Mouse (Mus musculus) layer of hippocampus, postnatal 10 days (tissue): ENCODE results near the gene Clpp. TPM values are rescaled to one million over a fixed set of nuclear protein-coding genes. Genes with fewer than 3 reads are reported as not detected.
A peak's percentile ranks its signal among the peaks of the same experiment; 100 is the strongest.

Source experiments
- DNase-seq, 2 experiments: peaks; one replicate each; pipeline ENCODE4 v3.0.0; 2021; ENCODE audit warnings: low spot score in 2 of 2
- total RNA-seq, 2 experiments: library from RNA; stranded (reverse); gene quantifications; 2 replicates each; pipeline ENCODE4 v1.2.3; 2021

Clpp gene
- total RNA-seq, 2 experiments from 2014 or later: 55.7 to 56.0 TPM

GRCm38 (mm10) chr17:57029691-57030090, 39.6 kb downstream of the Clpp start:
- no peak for DNase-seq

GRCm38 (mm10) chr17:57030931-57031660, 41.0 kb downstream of the Clpp start, which contains the start of gene Khsrp:
Khsrp (minus strand) TSS chr17:57031522.
- DNase-seq: peak; percentile 44 to 72

GRCm38 (mm10) chr17:57031661-57032420, 41.7 kb downstream of the Clpp start:
- peak; percentile 98 for DNase-seq

GRCm38 (mm10) chr17:57032854-57033253, 42.7 kb downstream of the Clpp start:
- no peak for DNase-seq

GRCm38 (mm10) chr17:57038978-57039377, 48.9 kb downstream of the Clpp start:
- no peak for DNase-seq

GRCm38 (mm10) chr17:57041554-57041953, 51.4 kb downstream of the Clpp start, which contains the start of gene Slc25a41:
Slc25a41 (minus strand) TSS chr17:57041654.
- no peak for DNase-seq

Other genes starting within 250 kb of the Clpp start
- 1 to 10 TPM; 1.6 to 2.3 TPM for gene Nrtn, start 232.8 kb upstream of the Clpp start, total RNA-seq
- 10 to 100 TPM; 66.7 to 72.0 TPM for gene Dus3l, start 225.5 kb upstream of the Clpp start, total RNA-seq
- gene Prr22, start 220.1 kb upstream of the Clpp start, total RNA-seq: under 1 TPM; 0.27 to 0.71 TPM
- gene Rfx2, start 159.3 kb upstream of the Clpp start, total RNA-seq: 1 to 10 TPM; 4.1 to 4.4 TPM
- gene Acsbg2, start 115.9 kb upstream of the Clpp start, total RNA-seq: not detected
- gene 1700061G19Rik, start 114.8 kb upstream of the Clpp start, total RNA-seq: under 1 TPM; 0.11 to 0.39 TPM
- 10 to 100 TPM; 68.7 to 72.0 TPM for gene Mllt1, start 54.9 kb upstream of the Clpp start, total RNA-seq
- not detected for gene Acer1, start 8.2 kb upstream of the Clpp start, total RNA-seq
- gene Alkbh7, start 7.0 kb downstream of the Clpp start, total RNA-seq: 10 to 100 TPM; 27.8 to 34.0 TPM
- not detected for gene Pspn, start 9.7 kb downstream of the Clpp start, total RNA-seq
- gene Gtf2f1, start 21.0 kb downstream of the Clpp start, total RNA-seq: 10 to 100 TPM; 45.0 to 47.4 TPM
- under 1 TPM in 1 of 2 experiments, not detected in 1; 0.41 TPM for gene Gm17949, start 21.2 kb downstream of the Clpp start, total RNA-seq
- 100 to 1,000 TPM; 105 to 116 TPM for gene Khsrp, start 41.2 kb downstream of the Clpp start, total RNA-seq
- gene Slc25a41, start 51.3 kb downstream of the Clpp start, total RNA-seq: not detected
- gene Crb3, start 68.8 kb downstream of the Clpp start, total RNA-seq: 1 to 10 TPM in 1 of 2 experiments, under 1 TPM in 1; 0.45 to 1.1 TPM
- gene Slc25a23, start 69.6 kb downstream of the Clpp start, total RNA-seq: 100 to 1,000 TPM; 308 to 317 TPM
- 1 to 10 TPM; 1.2 to 1.9 TPM for gene Dennd1c, start 88.2 kb downstream of the Clpp start, total RNA-seq
- gene Tubb4a, start 97.5 kb downstream of the Clpp start, total RNA-seq: 100 to 1,000 TPM; 487 to 549 TPM
- 1 to 10 TPM in 1 of 2 experiments, under 1 TPM in 1; 0.75 to 1.0 TPM for gene Tnfsf9, start 115.0 kb downstream of the Clpp start, total RNA-seq
- under 1 TPM in 1 of 2 experiments, not detected in 1; 0.42 TPM for gene Cd70, start 159.5 kb downstream of the Clpp start, total RNA-seq
- gene Tnfsf14, start 203.9 kb downstream of the Clpp start, total RNA-seq: not detected
- 1 to 10 TPM; 2.7 to 2.8 TPM for gene C3, start 237.8 kb downstream of the Clpp start, total RNA-seq